Mouse (Mus musculus): Measurements from ENCODE around the gene Fat3.

DNA sequence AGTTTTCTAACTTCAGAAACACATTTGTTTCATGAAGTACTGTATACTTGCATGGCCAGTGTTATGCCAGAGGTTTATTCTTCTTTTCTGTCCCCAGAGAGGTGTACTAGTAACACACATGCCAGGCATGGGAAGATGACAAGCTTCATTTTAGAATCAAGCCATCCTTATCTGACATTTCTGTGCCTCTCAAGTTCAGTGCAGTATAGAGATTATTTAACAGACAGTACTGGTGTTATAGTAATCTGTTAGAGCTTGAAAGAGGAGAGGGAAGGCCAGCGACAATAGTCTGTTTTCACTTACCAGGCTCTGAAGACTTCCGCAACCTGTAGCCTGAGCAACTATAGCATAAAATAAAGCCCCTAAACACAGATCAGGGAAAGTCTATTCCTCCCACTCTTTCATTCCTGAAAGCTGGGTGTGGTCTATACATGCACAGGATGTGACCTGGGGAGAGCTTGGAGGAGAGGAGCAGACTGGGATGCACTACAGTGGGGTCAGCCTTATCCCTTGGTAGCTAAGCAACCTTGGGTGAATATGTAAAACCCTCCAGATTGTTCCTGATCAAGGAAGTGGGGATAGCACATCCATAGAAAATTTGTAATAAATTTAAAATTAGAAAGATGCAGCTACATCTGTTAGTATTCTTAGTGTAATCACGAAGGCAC, 557.5 kb downstream of the Fat3 start:
- TF ChIP-seq CTCF (IDR thresholded peaks at IDR 0.05; ENCODE audit: borderline replicate concordance, control insufficient read depth, extremely low read depth, insufficient read depth, low read length, poor library complexity) (no peak), POLR2A (IDR thresholded peaks at IDR 0.05; ENCODE audit: control insufficient read depth, extremely low read depth, insufficient read depth, low read length, poor library complexity) (no peak)

Data from thymus, adult 2 months (tissue).